Mouse (Mus musculus) bone marrow macrophage, adult 2 months (primary cell): Measurements from ENCODE around the gene Disp1. TPM values are rescaled to one million over a fixed set of nuclear protein-coding genes. Genes with fewer than 3 reads are reported as not detected.

Source experiments
- H3K27ac ChIP-seq: 2 replicates; pipeline ENCODE4 v1.5.1; 2012; ENCODE audit warnings: low read depth, low read length; ENCODE audit not compliant: insufficient read depth
- H3K4me1 ChIP-seq: 2 replicates; pipeline ENCODE4 v1.6.1; 2012; ENCODE audit warnings: low read length; ENCODE audit not compliant: control insufficient read depth, insufficient read depth
- H3K4me3 ChIP-seq: 2 replicates; pipeline ENCODE4 v1.5.1; 2012; ENCODE audit warnings: mild to moderate bottlenecking, low read length, moderate library complexity; ENCODE audit not compliant: insufficient read depth
- CTCF ChIP-seq: IDR thresholded peaks from 2 replicates; pipeline ENCODE4 v1.5.1; 2012; ENCODE audit warnings: low read depth, mild to moderate bottlenecking, low read length, moderate library complexity
- POLR2A ChIP-seq: IDR thresholded peaks from 2 replicates; pipeline ENCODE4 v1.6.1; 2012; ENCODE audit warnings: mild to moderate bottlenecking, low read depth, low read length, borderline replicate concordance
- polyA plus RNA-seq: library from polyadenylated mRNA; stranded (reverse); fragments of >200 nt; gene quantifications from 2 replicates; pipeline ENCODE4 v1.2.4, GENCODE M21; 2012; ENCODE audit not compliant: missing spikeins, insufficient read depth, insufficient read length

The Disp1 gene
- 5.4 and 7.2 TPM in 2 replicates for polyA plus RNA-seq

DNA sequence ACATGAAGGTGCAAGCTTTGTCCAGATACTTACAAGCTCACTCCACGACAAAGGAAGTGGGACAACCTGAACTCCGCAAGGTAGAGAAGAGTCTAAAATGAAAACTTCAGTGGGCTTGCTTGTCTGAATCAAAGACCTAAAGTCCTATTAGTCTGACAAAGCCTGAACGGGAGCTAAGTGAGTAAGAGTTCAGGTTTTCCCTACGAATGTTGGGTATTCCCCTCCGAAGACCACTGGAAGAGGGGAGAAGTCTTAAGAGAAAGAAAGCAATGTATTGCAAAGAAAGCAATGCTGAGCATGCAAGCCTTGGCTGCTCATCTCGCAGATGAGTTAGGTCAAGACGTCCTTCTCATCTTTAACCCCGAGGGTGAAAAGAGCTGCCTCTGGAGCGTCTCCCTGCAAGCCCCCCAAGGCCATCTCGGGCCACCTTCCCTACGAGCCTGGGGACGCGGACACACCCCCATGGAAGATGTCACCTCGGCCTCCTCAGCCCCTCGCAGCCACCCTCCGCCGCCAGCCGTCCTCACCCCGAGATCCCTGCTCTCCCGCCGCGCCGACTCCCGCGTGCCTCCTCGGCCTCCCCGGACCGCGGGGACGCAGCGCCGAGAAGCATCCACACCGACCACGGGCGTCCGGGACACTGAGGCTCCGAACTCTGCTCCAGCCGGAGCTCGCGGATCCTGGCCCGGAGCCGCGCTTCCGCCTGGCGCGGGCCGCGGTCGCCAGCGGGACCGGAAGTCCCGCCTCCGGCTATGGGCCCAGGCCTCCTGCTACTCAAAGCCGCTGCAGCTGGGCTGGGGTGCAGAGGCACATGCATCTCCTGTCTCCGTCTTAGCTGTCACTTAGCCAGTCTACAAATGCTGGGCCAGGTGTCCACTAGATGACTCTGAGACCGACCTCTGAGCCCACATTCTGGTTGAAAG is at the start of gene Disp1:
Gene Disp1, minus strand, starts transcription at position 727 of the 923 bp plus-strand sequence.
- H3K4me1 ChIP-seq, result peaks cover 4% of the 10 kb centered on the region
- TF ChIP-seq POLR2A (no peak), CTCF (no peak)
- H3K27ac ChIP-seq, result no peak within 1 kb of the TSS; the same call in 1 of the 2 replicates
- peak within 1 kb of the TSS; percentile 86 for H3K4me3 ChIP-seq

GRCm38 (mm10) chr1:183267666-183268065 is 46.3 kb upstream of the Disp1 start:
- no peak for TF ChIP-seq POLR2A
- no peak for TF ChIP-seq CTCF
- H3K4me3 ChIP-seq, result no peak overlapping the region
- peaks cover 35% of the 10 kb centered on the region for H3K4me1 ChIP-seq
- H3K27ac ChIP-seq, result no peak overlapping the region

- Histone ChIP-seq H3K27ac (peak overlapping the region; percentile 68), H3K4me1 (peaks cover 32% of the 10 kb centered on the region), H3K4me3 (peak overlapping the region; percentile 32)
- TF ChIP-seq CTCF, result no peak
- TF ChIP-seq POLR2A, result no peak
Measured at GRCm38 (mm10) chr1:183265921-183266467, 44.7 kb upstream of the Disp1 start.

GRCm38 (mm10) chr1:183264145-183265008 is 43.1 kb upstream of the Disp1 start:
- TF ChIP-seq CTCF (no peak), POLR2A (no peak)
- Histone ChIP-seq H3K4me3 (peak overlapping the region; percentile 31), H3K27ac (peak overlapping the region; percentile 93), H3K4me1 (peaks cover 32% of the 10 kb centered on the region)

- TF ChIP-seq POLR2A, result no peak
- TF ChIP-seq CTCF, result no peak
- peaks cover 9% of the 10 kb centered on the region for H3K4me1 ChIP-seq
- H3K27ac ChIP-seq, result no peak overlapping the region
- H3K4me3 ChIP-seq, result no peak overlapping the region
Measured at GRCm38 (mm10) chr1:183252574-183252973, 31.3 kb upstream of the Disp1 start.

DNA sequence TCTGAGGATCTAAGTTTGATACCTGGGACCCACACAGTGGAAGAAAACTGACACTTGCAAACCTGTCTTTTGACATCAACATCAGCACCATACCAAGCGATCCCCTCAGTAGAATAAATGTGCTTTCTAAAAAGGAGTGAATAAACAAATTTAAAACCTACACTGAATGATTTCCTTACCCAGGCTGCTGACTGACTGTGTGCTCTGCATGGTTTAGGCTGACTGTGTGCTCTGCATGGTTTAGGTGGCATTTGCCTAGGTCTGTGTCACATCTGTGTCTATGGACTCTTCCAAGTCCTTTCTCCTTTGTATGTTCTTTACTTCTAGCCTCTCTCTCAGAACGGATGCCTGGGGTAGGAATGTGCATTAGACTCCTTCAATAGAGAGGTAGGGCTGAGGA is 30.5 kb upstream of the Disp1 start:
- no peak overlapping the region for H3K4me3 ChIP-seq
- no peak for TF ChIP-seq POLR2A
- no peak overlapping the region for H3K27ac ChIP-seq
- peaks cover 9% of the 10 kb centered on the region for H3K4me1 ChIP-seq

- H3K4me3 ChIP-seq, result no peak overlapping the region
- peaks cover 9% of the 10 kb centered on the region for H3K4me1 ChIP-seq
- TF ChIP-seq CTCF, result no peak
- TF ChIP-seq POLR2A, result no peak
- H3K27ac ChIP-seq, result no peak overlapping the region
Measured at GRCm38 (mm10) chr1:183250612-183251011, 29.3 kb upstream of the Disp1 start.

DNA sequence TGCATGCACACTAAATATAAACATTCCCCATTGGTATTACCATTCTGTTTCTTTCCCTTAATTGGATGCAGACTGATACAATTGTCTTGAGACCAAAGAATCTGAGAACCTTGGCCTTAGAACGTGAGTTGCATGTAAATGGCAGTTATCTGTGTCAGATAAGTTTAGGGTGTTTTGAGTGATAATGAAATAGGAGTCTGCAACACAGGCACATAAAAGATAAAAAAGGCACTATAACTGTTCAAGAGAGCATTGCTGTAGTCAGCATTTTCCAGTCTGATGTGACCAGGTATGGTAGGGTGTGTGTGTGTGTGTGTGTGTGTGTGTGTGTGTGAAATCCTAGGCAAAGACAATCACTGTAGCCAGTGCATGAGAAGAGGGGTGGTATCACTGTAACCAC is 26.8 kb upstream of the Disp1 start:
- Histone ChIP-seq H3K4me1 (peaks cover 14% of the 10 kb centered on the region), H3K27ac (no peak overlapping the region), H3K4me3 (no peak overlapping the region)
- no peak for TF ChIP-seq POLR2A
- TF ChIP-seq CTCF, result no peak

DNA sequence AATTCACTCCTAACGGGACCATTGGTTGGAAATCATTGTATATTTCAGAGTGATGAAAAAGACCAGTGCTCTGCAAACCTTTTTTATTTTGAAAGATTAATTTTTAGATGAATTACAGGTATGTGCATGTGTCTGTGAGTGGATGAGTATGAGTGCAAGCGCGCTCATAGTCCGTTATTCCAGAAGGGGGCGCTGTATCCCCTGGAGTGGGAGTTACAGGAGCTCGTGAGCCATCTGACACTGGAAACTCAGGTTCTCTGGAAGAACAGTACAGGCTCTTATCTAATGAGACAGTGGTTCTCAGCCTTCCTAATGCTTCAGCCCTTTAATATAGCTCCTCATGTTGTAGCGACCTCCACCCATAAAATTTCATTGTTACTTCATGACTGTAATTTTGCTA is 22.0 kb upstream of the Disp1 start:
- Histone ChIP-seq H3K4me1 (peaks cover 5% of the 10 kb centered on the region; the same call in 1 of the 2 replicates), H3K4me3 (no peak overlapping the region), H3K27ac (no peak overlapping the region)
- TF ChIP-seq CTCF, result peak; percentile 44
- TF ChIP-seq POLR2A, result no peak

DNA sequence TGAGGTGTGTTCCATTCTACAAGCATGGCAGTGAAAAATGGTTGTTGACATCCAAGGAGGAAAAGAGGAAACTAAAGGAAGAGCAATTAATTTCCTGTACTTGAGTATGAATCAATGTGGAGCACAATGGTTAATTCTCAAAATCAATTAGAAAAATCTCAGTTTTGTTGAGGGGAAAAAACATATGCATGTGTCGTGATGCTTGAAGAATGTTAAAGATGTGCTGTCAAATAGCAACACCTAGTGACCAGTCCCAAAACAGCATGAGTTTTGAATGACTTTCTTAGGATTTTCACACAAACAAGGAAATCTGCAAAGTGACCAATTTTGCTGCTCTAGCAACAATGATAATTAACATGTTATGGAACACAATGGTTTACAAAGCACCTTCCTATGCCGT is 16.6 kb upstream of the Disp1 start:
- Histone ChIP-seq H3K4me1 (no peaks in the 10 kb centered on the region), H3K27ac (no peak overlapping the region), H3K4me3 (no peak overlapping the region)
- TF ChIP-seq POLR2A (no peak), CTCF (no peak)
